Mouse (Mus musculus): ENCODE measurements at regions not wholly inside any gene's neighbourhood (a gene's known extent, or its start where the extent isn't known, plus 50 kb on each side); places are given as distances from the start of the nearest gene placed in this dataset.

- no peak for DNase-seq
Measured at GRCm38 (mm10) chr12:13639336-13639735, 370.4 kb downstream of the Nbas start.
